In the genomic region with DNA sequence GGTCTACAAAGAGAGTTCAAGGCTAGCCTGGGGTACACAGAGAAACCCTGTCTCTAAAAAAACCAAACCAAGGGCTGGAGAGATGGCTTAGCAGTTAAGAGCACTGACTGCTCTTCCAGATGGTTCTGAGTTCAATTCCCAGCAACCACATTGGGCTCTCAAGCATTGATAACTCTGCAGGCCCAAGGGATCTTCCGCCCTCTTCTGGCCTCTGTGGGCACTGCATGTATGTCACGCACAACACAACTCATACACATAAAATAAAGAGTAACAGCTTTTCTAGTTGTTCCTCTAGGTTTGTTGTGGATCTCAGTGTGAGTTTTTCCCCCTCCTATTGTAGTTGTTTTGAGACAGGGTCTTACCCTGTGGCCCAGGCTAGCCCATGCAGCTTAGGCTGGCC, we compare ENCODE assay signal across 11 mouse cellular contexts.
DNase-seq lines count a peak whose midpoint lies in the region; ATAC-seq and TF ChIP-seq lines count a peak whose summit lies in the region.
"Had no signal": no experiment of that assay in that cellular context is flagged by ENCODE, and none has a peak within 500 bp of the region (broad histone marks: within the 10 kb centered on the region; RNA-seq: fewer than 3 reads in every experiment).

No protein-coding gene starts in this region.

- H3K9me3 ChIP-seq in liver, embryonic 12.5 days (replicated peaks) = no peaks in the 10 kb centered on the region
- no peaks in the 10 kb centered on the region for H3K9me3 ChIP-seq in liver, postnatal 0 days (ENCODE audit: low read length)
- H3K9me3 ChIP-seq: heart, embryonic 15.5 days; liver, embryonic 15.5 days had no signal

- no peak overlapping the region for H3K27ac ChIP-seq in liver, adult 2 months (replicated peaks; ENCODE audit: insufficient read depth, low read depth, low read length)
- no peak overlapping the region for H3K27ac ChIP-seq in liver, embryonic 12.5 days
- no peak overlapping the region for H3K27ac ChIP-seq in liver, postnatal 0 days (ENCODE audit: low read depth)
- H3K27ac ChIP-seq: heart, embryonic 15.5 days; liver, embryonic 15.5 days had no signal

- H3K4me1 ChIP-seq in liver, adult 2 months (ENCODE audit: control insufficient read depth, insufficient read depth, low read length) = peaks cover 8% of the 10 kb centered on the region; the same call in 1 of the 2 replicates
- peaks cover 19% of the 10 kb centered on the region for H3K4me1 ChIP-seq in liver, embryonic 12.5 days
- peaks cover 13% of the 10 kb centered on the region for H3K4me1 ChIP-seq in liver, postnatal 0 days (ENCODE audit: insufficient read depth)

- no peaks in the 10 kb centered on the region for H3K36me3 ChIP-seq in liver, adult 2 months (ENCODE audit: control insufficient read depth, insufficient read depth, low read length)
- no peaks in the 10 kb centered on the region for H3K36me3 ChIP-seq in liver, embryonic 12.5 days
- H3K36me3 ChIP-seq in liver, postnatal 0 days (replicated peaks; ENCODE audit: insufficient read depth, low read length) = no peaks in the 10 kb centered on the region
- H3K36me3 ChIP-seq: heart, embryonic 15.5 days; liver, embryonic 15.5 days had no signal

- no peak overlapping the region for H3K9ac ChIP-seq in liver, adult 2 months (ENCODE audit: low read depth, low read length)
- no peak overlapping the region for H3K9ac ChIP-seq in liver, embryonic 12.5 days
- H3K9ac ChIP-seq in liver, postnatal 0 days (replicated peaks) = no peak overlapping the region
- H3K9ac ChIP-seq: heart, embryonic 15.5 days; liver, embryonic 15.5 days had no signal

- no peak overlapping the region for H3K4me3 ChIP-seq in liver, adult 2 months (ENCODE audit: insufficient read depth, low read depth, low read length)
- H3K4me3 ChIP-seq in liver, embryonic 12.5 days = no peak overlapping the region
- no peak overlapping the region for H3K4me3 ChIP-seq in liver, postnatal 0 days (ENCODE audit: low read depth, low read length)
- H3K4me3 ChIP-seq: heart, embryonic 15.5 days; liver, embryonic 15.5 days; myocyte had no signal

- no peaks in the 10 kb centered on the region for H3K79me2 ChIP-seq in liver, adult 2 months (ENCODE audit: control insufficient read depth, insufficient read depth, low read length)

- DNase-seq in cerebellum, postnatal 14 days = peak; percentile 47 to 65
- DNase-seq in cerebellum, adult 9-10 months = no peak
- DNase-seq in liver, adult 2 months (ENCODE audit: extremely low read depth, low read depth, low spot score) = no peak
- DNase-seq in ES-CJ7 (ENCODE audit: low read depth, low spot score) = peak; percentile 74
- DNase-seq in liver, postnatal 0 days = peak; percentile 49
- no peak for DNase-seq in adrenal gland, adult 2 months
- no peak for DNase-seq in ovary, postnatal 14 days (ENCODE audit: low spot score)

- no peak for TF ChIP-seq POLR2A in liver, adult 2 months (IDR thresholded peaks at IDR 0.05; ENCODE audit: extremely low read depth, insufficient read depth, low read length)

- ATAC-seq in liver, embryonic 12.5 days = no peak
- no peak for ATAC-seq in liver, postnatal 0 days

- TF ChIP-seq CTCF in liver, adult 2 months (IDR thresholded peaks at IDR 0.05; ENCODE audit: low read depth, low read length) = peak; percentile 60
- peak; percentile 66 for TF ChIP-seq CTCF in liver, postnatal 0 days (IDR thresholded peaks at IDR 0.05; ENCODE audit: low read depth)

- H3K4me2 ChIP-seq in liver, embryonic 12.5 days = no peak overlapping the region
- no peak overlapping the region for H3K4me2 ChIP-seq in liver, postnatal 0 days (ENCODE audit: low read depth, low read length)
- H3K4me2 ChIP-seq: heart, embryonic 15.5 days; liver, embryonic 15.5 days had no signal

- WGBS in liver, adult 2 months = 93% methylated on average over 2 of the region's 2 CpGs
- 48% methylated on average over 2 of the region's 2 CpGs for WGBS in liver, embryonic 12.5 days (ENCODE audit: insufficient replicate concordance)
- WGBS in liver, postnatal 0 days (ENCODE audit: insufficient replicate concordance) = 74% methylated on average over 2 of the region's 2 CpGs

- no peak for TF ChIP-seq EP300 in liver, postnatal 0 days (IDR thresholded peaks at IDR 0.05; ENCODE audit: low read depth)

- no peaks in the 10 kb centered on the region; the same call in 1 of the 2 replicates for H3K27me3 ChIP-seq in liver, adult 2 months (ENCODE audit: control insufficient read depth, insufficient read depth, low read length)
- peaks cover 79% of the 10 kb centered on the region for H3K27me3 ChIP-seq in liver, embryonic 12.5 days (replicated peaks)
- H3K27me3 ChIP-seq in liver, postnatal 0 days (ENCODE audit: insufficient read depth, low read length) = peaks cover 24% of the 10 kb centered on the region

Comparison
In these comparisons a context has a peak if more than half of its experiments do, and no peak if none do; other contexts are left out.
1. DNase-seq: peak in cerebellum, postnatal 14 days (2 of 2), ES-CJ7 (single experiment) and liver, postnatal 0 days (single experiment); none in cerebellum, adult 9-10 months (single experiment), liver, adult 2 months (single experiment), adrenal gland, adult 2 months (single experiment) and ovary, postnatal 14 days (single experiment).